Mouse (Mus musculus): Measurements from ENCODE around the gene Ssc5d. TPM values are rescaled to one million over a fixed set of nuclear protein-coding genes. Genes with fewer than 3 reads are reported as not detected.

Gene Ssc5d
- total RNA-seq, 1 experiment from 2014 or later: 3.9 TPM

DNA sequence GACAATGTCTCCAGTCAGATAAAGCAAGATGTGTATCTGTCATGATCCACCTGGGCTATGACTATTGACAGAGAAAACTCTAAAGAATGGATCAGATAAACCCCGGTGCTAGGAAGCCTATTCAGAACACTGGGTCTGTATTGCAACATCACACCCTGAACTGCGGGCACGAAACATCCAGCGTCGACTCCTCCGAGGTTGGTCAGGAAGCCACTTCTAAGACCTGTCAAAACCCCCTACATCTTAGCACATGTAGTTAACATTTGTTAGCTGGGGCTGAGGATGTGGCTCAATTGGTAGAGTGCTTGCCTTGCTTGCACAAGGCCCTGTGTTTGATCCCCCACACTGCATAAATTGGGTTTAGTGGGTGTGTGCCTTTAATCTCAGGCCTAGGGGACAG is 22.8 kb downstream of the Ssc5d start:
- no peak for DNase-seq

- DNase-seq: peak; percentile 68
Measured at GRCm38 (mm10) chr7:4950561-4951342, 25.2 kb downstream of the Ssc5d start.

DNA sequence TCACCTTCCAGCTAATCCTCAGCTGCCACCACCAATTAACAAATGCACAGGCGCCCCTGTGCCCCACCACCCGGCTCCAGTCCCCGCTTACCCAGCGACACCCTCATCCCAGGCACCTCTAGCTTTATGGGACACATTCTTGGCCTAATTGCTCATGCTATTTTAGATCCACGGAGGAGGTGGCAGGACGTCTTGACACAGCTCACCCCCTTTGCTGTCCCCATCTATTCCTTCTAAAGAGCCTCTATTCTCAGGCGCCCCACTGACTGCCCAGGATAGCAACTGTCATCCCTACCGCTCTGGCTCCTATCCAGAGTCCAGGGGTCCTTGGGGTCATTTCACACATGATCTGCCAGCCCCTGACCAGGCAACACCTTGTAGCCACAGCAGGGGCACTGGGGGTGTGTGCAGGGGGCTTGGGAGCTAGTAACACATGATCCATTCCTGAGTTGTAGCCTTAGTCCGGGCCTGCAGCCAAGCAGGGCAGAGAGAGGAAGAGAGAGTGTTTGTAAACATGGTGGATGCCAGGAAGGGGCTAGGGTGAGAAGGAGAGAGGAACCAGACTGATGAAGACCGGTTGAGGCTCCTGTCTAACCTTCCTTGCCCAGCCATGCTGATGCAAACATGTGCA is 28.3 kb downstream of the Ssc5d start:
- no peak for DNase-seq

DNA sequence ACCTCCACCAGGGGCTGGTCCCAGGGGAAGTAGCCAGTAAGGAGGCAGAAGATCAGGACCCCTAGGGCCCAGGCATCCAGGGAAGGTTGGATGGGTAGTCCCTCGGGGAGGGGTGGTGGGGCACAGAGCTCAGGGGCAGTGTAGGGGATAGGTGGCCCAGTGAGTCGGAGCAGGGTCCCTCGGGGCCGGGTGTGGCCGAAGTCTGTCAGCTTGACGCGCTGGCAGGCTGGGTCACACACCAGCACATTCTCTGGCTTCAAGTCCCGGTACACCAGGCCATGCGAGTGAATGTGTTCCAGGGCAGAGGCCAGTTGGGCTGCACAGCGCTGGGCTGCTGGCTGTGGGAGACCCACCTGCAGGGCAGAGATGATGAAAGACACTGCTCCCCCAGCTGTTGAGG is 31.8 kb downstream of the Ssc5d start:
- DNase-seq: no peak

DNA sequence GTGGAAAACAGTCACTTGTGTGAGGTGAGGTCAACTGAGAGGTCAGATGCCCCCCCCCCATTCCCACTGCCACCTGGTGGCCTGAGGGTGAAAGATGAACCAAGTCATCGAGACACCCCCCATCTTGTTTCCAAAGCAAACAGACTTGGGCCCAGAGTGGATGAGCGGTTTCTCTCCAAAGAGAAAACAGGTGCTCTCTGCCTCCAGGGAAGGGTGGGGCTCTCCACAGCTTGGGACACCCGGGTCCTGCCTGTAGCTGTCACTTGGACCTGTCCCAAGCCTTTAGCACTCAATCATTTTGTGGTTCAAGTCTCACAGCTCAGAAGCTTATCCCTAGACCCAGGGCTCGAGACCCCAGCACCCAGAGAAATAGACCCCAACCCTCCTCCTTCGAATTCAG is 37.9 kb downstream of the Ssc5d start:
- no peak for DNase-seq

DNA sequence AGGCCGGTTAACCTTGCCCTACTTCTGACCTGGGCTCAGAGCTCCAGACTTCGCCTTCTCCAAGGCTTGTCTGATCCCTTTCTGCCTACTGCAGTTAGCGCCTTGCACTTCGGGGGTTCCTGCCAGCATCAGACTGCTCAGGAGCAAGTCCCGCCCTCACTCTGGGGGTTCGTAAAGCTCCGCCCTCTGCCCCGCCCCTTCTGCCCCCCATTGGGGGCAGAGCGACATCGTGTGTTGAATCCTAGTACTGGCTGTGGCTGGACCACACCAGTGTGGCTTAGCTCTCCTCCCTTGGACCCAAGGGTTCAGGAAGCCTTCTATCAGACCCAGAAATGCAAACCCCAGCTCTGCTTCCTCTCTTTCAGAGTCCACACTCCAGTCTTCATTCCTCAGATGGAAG is 38.7 kb downstream of the Ssc5d start, which contains the start of gene Sbk2:
TSS of gene Sbk2 (minus strand) at position 135 of the 400 bp plus-strand sequence.
- DNase-seq: peak; percentile 91

GRCm38 (mm10) chr7:4964988-4965387 is 39.4 kb downstream of the Ssc5d start:
- no peak for DNase-seq

DNA sequence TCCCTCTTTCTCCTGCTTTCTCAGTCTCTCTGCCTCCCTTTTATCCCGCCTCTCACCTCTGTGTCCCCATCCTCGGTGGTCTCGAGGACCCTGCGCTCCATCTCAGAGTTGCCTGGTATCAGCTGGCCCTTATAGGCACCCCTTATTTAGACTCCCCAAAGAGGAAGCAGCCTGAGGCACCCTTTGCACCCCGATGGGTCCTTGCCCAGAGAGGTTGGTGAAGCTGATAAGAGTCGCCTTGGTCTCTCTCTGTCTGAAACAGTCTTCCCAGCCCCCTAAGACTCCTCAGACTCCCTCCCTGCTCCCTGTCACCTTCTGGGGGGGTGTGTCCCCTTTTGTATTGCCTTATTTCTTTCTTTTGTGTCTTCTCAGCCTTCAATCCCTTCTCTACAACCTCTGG is 45.5 kb downstream of the Ssc5d start, which contains the start of gene Sbk3:
TSS of gene Sbk3 (minus strand) at position 101 of the 400 bp plus-strand sequence.
- DNase-seq: no peak

DNA sequence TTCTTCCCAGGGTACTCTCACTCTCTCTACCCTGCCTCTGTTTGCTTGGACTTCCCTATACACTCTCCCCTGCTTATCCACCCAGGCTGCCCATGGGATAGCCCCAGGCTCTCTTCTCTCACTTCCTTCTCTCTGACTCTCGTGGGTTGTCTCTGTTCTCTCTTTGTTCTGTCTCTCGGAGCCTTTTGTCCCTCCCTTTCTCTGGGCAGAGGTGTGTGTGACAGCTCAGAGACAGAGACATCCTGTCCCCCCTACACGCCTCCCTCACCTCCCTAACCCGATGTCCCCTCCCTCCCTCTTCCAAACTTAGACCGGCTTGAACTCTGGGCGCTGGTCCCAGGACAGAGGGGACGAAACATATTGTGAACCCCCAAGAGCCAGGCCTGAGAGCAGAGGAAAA is 46.1 kb downstream of the Ssc5d start:
- no peak for DNase-seq

DNA sequence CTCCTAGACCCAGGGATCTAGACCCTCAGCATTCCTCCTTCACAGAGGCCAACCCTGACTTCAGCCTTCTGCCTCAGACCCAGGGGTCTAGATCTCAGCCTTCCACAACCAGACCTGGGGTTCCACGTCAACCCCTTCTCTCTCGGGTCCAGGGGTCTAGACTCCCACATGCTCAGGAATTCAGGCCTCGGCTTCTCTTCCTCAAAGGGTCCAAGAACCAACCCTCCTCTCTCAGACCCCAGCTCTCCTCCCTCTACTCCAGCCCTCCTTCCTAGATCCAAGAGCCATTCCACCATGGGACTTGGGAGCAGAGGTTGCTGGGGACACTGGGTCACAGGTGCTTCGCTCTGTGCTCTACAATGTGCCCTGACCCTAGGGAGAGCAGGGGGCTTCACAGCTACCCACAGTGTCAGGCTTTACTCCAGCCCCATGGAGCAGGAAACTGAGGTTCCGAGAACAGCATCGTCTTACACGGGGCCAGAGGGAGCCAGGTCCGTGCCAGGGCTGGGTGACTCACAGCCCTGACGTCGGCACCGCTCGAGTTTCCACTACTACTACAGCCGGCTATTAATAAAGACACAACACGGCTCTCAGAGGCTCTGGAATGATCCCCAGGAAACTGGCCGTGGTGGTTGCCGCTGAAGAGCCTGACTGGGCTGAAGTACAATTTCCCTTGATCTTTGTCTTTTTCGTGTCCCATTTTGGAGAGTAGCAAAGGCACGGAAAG is 46.9 kb downstream of the Ssc5d start:
- peak; percentile 81 for DNase-seq

- no peak for DNase-seq
Measured at GRCm38 (mm10) chr7:4975455-4975854, 49.9 kb downstream of the Ssc5d start.

GRCm38 (mm10) chr7:4976832-4977231 is 51.2 kb downstream of the Ssc5d start:
- no peak for DNase-seq

DNA sequence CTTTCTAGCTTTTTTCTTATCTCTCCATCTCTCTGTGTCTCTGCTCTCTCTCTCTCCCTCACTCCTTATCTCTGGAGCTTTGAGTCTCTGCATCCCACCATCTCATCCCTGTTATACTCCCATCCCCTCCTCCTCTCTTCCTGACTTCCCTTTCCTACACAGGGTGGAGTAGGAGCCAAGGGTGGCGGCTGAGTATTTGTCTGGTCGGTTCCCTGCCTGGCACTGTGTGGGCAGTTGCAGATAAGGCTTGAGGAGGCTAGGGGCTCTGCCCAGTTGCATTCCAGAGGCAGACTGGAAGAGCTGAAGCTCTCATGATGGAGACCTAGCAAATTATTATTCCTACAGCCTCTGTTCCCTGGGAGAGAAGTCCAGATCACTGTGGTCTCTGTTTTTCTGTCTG is 62.7 kb downstream of the Ssc5d start:
- DNase-seq: no peak

DNA sequence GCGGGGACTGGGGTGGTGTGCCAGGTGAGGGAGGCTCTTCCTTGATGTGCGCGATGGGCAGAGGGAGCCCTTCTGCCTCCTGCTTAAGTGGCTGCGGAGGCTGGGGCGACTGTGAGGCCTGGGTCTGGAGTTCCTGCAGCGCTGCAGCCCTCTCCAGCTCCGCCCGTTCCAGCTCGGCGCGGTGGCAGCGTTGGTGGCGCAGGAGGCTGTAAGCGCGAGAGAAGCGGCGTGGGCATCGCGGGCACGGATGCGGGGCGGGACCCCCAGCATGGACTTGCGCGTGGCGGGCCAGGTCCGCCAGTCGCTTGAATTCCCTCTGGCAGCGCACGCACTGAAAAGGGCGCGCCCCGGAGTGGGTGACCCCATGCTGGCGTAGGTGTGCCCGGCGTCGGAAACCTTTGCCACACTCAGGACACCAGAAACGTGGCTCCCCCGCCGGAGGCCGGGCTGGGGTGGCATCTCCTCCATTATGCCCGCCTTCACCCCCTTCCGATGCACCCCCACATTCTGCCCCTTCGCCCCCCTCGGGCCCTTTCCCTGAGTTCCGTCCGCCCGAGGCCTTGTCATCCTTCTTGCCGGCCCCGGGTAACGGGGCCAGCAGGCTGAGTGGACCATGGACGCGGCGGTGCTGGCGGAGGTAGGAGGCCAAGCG is 67.9 kb downstream of the Ssc5d start:
- no peak for DNase-seq

DNA sequence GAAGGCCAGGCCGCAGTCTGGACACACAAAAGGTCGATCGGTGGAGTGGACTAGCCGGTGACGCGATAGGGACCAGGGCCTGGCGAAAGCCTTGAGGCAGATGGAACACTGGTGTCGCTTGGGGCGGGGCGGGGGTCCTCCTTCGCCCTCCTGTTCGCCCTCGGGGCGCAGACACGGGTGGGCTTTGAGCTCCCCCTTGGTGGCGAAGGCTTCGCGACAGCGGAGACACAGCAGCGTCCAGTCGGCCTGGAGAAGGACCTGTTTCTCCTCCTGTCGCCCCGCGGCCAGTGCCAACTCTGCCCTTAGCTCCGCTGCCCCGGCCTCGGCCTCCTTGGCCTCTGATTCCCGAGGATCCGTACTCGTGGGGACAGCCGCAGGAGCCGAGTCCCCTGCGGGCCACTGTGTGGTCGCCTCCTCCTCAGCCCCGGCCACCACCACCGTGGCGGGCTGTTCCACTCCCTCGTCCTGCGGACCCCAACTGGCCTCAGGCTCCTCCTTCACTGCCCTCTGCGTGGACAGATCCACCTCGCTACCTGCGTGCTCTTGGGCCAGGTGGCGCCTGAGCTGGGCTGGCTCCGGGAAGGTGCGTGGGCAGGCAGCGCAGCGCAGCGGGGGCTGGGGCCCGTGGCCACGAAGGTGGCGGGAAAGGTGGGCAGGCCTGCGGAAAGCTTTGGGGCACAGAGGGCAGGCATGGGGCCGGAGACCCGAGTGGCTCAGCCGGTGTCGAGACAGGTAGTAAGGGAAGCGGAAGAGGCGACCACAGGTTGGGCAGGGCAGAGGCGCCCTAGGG is 68.6 kb downstream of the Ssc5d start:
- DNase-seq: no peak

Other genes starting within 250 kb of the Ssc5d start
- 34.0 and 37.9 TPM in 2 replicates for gene Hspbp1, start 240.7 kb upstream of the Ssc5d start, total RNA-seq (2021)
- gene Brsk1, start 235.2 kb upstream of the Ssc5d start, total RNA-seq (2021): 6.0 and 8.4 TPM in 2 replicates
- gene Tmem150b, start 200.5 kb upstream of the Ssc5d start, total RNA-seq (2021): 0.30 and 0.79 TPM in 2 replicates
- gene Kmt5c, start 185.7 kb upstream of the Ssc5d start, total RNA-seq (2021): 60.3 and 70.7 TPM in 2 replicates
- gene Cox6b2, start 172.7 kb upstream of the Ssc5d start, total RNA-seq (2021): 28.1 and 31.3 TPM in 2 replicates
- not detected in 2 replicates for gene Fam71e2, start 154.5 kb upstream of the Ssc5d start, total RNA-seq (2021)
- gene Il11, start 142.9 kb upstream of the Ssc5d start, total RNA-seq (2021): not detected in 2 replicates
- not detected in 2 replicates for gene Tmem190, start 142.8 kb upstream of the Ssc5d start, total RNA-seq (2021)
- gene Tmem238, start 136.1 kb upstream of the Ssc5d start, total RNA-seq (2021): 10.2 and 11.7 TPM in 2 replicates
- gene Rpl28, start 132.9 kb upstream of the Ssc5d start, total RNA-seq (2021): 1,145 and 1,281 TPM in 2 replicates
- 140 and 146 TPM in 2 replicates for gene Ube2s, start 113.2 kb upstream of the Ssc5d start, total RNA-seq (2021)
- gene Shisa7, start 81.1 kb upstream of the Ssc5d start, total RNA-seq (2021): 2.2 and 2.9 TPM in 2 replicates
- 8.6 and 12.5 TPM in 2 replicates for gene Isoc2b, start 55.5 kb upstream of the Ssc5d start, total RNA-seq (2021)
- gene Isoc2a, start 48.6 kb upstream of the Ssc5d start, total RNA-seq (2021): 55.7 and 67.9 TPM in 2 replicates
- gene Gm36210, start 19.3 kb upstream of the Ssc5d start, total RNA-seq (2021): 0.26 TPM in 1 of 2 replicates, not detected in the other
- 13.7 and 16.2 TPM in 2 replicates for gene Zfp628, start 10.6 kb upstream of the Ssc5d start, total RNA-seq (2021)
- gene Nat14, start 3.8 kb upstream of the Ssc5d start, total RNA-seq (2021): 6.6 and 8.1 TPM in 2 replicates
- 0.63 TPM in 1 of 2 replicates, not detected in the other for gene Sbk2, start 38.6 kb downstream of the Ssc5d start, total RNA-seq (2021)
- 0.37 and 0.64 TPM in 2 replicates for gene Sbk3, start 45.4 kb downstream of the Ssc5d start, total RNA-seq (2021)
- gene Zfp579, start 70.4 kb downstream of the Ssc5d start, total RNA-seq (2021): 17.8 and 20.5 TPM in 2 replicates
- gene Zfp524, start 88.6 kb downstream of the Ssc5d start, total RNA-seq (2021): 11.7 and 12.9 TPM in 2 replicates
- gene Fiz1, start 88.9 kb downstream of the Ssc5d start, total RNA-seq (2021): 22.7 and 25.8 TPM in 2 replicates
- gene Gm44973, start 89.7 kb downstream of the Ssc5d start, total RNA-seq (2021): not detected in 2 replicates
- gene Zfp865, start 94.6 kb downstream of the Ssc5d start, total RNA-seq (2021): 25.3 and 30.5 TPM in 2 replicates
- gene Ccdc106, start 94.8 kb downstream of the Ssc5d start, total RNA-seq (2021): 1.3 and 2.7 TPM in 2 replicates
- gene 4632433K11Rik, start 108.3 kb downstream of the Ssc5d start, total RNA-seq (2021): not detected in 2 replicates
- gene Zfp784, start 112.7 kb downstream of the Ssc5d start, total RNA-seq (2021): 4.7 and 5.5 TPM in 2 replicates
- gene Zfp580, start 125.8 kb downstream of the Ssc5d start, total RNA-seq (2021): 10.0 and 12.9 TPM in 2 replicates
- 166 and 184 TPM in 2 replicates for gene U2af2, start 136.4 kb downstream of the Ssc5d start, total RNA-seq (2021)
- 145 and 155 TPM in 2 replicates for gene Epn1, start 154.4 kb downstream of the Ssc5d start, total RNA-seq (2021)
- not detected in 2 replicates for gene Rfpl4, start 191.2 kb downstream of the Ssc5d start, total RNA-seq (2021)
- 1.7 and 2.1 TPM in 2 replicates for gene Rasl2-9, start 200.2 kb downstream of the Ssc5d start, total RNA-seq (2021)
- gene Vmn1r55, start 223.9 kb downstream of the Ssc5d start, total RNA-seq (2021): not detected in 2 replicates